Mouse (Mus musculus) ES-E14 (cell line): ENCODE data around the gene Hectd3.

Source experiments
- CHD2 ChIP-seq: IDR thresholded peaks from 2 replicates; pipeline ENCODE4 v1.6.1; 2014; ENCODE audit warnings: mild to moderate bottlenecking, low read depth, low read length, inconsistent platforms
- ZC3H11A ChIP-seq: IDR thresholded peaks from 2 replicates; pipeline ENCODE4 v1.6.1; 2012; ENCODE audit warnings: low read depth, mild to moderate bottlenecking, inconsistent platforms, low read length, borderline replicate concordance

GRCm38 (mm10) chr4:117053956-117054355 lies 58.8 kb downstream of the Hectd3 start:
- no peak for TF ChIP-seq ZC3H11A
- TF ChIP-seq CHD2 = no peak
